Mouse (Mus musculus) forebrain, embryonic 11.5 days (tissue): Measurements from ENCODE around the gene Nup153. TPM values are rescaled to one million over a fixed set of nuclear protein-coding genes. Genes with fewer than 3 reads are reported as not detected.
A peak's percentile ranks its signal among the peaks of the same experiment; 100 is the strongest.

Experiments
- ATAC-seq: fragments of 200-750 bp; cut with Nextera tagmentation; replicated peaks from 2 replicates; pipeline ENCODE4 v1.8.0; 2017; ENCODE audit warnings: moderate TSS enrichment; ENCODE audit not compliant: low FRiP score
- DNase-seq: peaks from one replicate; pipeline ENCODE4 v3.0.0-alpha.2; 2017; ENCODE audit warnings: low spot score
- H3K27ac ChIP-seq: fragments of 300-500 bp; sonication (generic); 2 replicates; pipeline ENCODE4 v1.5.1; 2014; ENCODE audit warnings: low read depth, low read length
- H3K27me3 ChIP-seq: fragments of 300-500 bp; sonication (generic); 2 replicates; pipeline ENCODE4 v1.6.1; 2014; ENCODE audit warnings: mild to moderate bottlenecking, low read length, mixed read lengths; ENCODE audit not compliant: control insufficient read depth, insufficient read depth
- H3K36me3 ChIP-seq: fragments of 300-500 bp; sonication (generic); 2 replicates; pipeline ENCODE4 v1.6.1; 2014; ENCODE audit warnings: mild to moderate bottlenecking, low read length, moderate library complexity, mixed read lengths; ENCODE audit not compliant: control insufficient read depth, insufficient read depth
- H3K4me1 ChIP-seq: fragments of 300-500 bp; sonication (generic); replicated peaks from 2 replicates; pipeline ENCODE4 v1.6.1; 2014; ENCODE audit warnings: low read length, mixed read lengths; ENCODE audit not compliant: control insufficient read depth, insufficient read depth
- H3K4me2 ChIP-seq: fragments of 300-500 bp; sonication (generic); 2 replicates; pipeline ENCODE4 v1.6.1; 2014; ENCODE audit warnings: low read depth, mild to moderate bottlenecking, low read length, moderate library complexity, mixed read lengths; ENCODE audit not compliant: severe bottlenecking
- H3K4me3 ChIP-seq: fragments of 300-500 bp; sonication (generic); 2 replicates; pipeline ENCODE4 v1.5.1; 2014; ENCODE audit warnings: low read depth, low read length
- H3K9ac ChIP-seq: fragments of 300-500 bp; sonication (generic); 2 replicates; pipeline ENCODE4 v1.6.1; 2014; ENCODE audit warnings: low read length
- H3K9me3 ChIP-seq: fragments of 300-500 bp; sonication (generic); 2 replicates; pipeline ENCODE4 v1.6.1; 2016; ENCODE audit warnings: low read length, mixed read lengths; ENCODE audit not compliant: control insufficient read depth
- WGBS: fragments of 180-500 bp; shearing (Covaris S2); extraction: QIAGEN DNeasy Blood & Tissue Kit; methylation state at CpG from one replicate; pipeline ENCODE4 v1.1.7; 2014; 5-methylcytosine and 5-hydroxymethylcytosine counted together
- polyA plus RNA-seq: library from polyadenylated mRNA; unstranded; fragments of >200 nt; fragmentation: Nextera tagmentation; extraction: Ambion mirVana; gene quantifications from 2 replicates; pipeline ENCODE4 v1.2.1, GENCODE M21; 2014

Nup153 gene
- 49.3 and 49.7 TPM in 2 replicates for polyA plus RNA-seq

DNA sequence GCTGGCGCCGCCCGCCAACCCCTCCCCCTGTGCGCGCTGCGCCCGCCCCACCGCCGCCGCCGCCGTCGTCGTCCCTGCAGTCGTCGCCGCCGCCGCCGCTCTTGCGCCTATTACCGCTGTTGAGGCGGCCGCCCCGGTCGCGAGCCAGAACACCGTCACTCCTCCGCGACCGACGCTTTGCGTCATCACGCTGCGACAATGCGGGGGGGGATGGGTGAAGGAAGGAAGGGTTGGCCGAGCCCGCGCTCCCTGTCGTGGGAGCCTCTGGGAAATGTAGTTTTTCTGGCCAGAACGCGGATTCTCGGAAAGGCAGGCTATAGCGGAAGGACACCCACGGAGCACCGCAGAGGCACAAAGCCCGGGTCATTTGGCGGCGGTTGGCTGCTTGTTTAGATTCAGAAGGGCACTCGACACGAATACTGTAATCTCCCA lies at the start of gene Nup153:
Nup153 (minus strand) TSS at position 104 of the 432 bp plus-strand sequence.
- ATAC-seq, result peak; percentile 90
- under 1% methylated on average over 50 of the region's 51 CpGs for WGBS
- peak within 1 kb of the TSS; percentile 79 for H3K4me2 ChIP-seq
- H3K4me1 ChIP-seq, result 0 out of 2 replicates have a peak, but pooled peaks cover 6% of the 10 kb centered on the region
- no peaks in the 10 kb centered on the region for H3K9me3 ChIP-seq
- H3K4me3 ChIP-seq, result peak within 1 kb of the TSS; percentile 98
- no peaks in the 10 kb centered on the region for H3K36me3 ChIP-seq
- peak within 1 kb of the TSS; percentile 97 for H3K9ac ChIP-seq
- no peaks in the 10 kb centered on the region for H3K27me3 ChIP-seq
- DNase-seq, result peak; percentile 100
- H3K27ac ChIP-seq, result peak within 1 kb of the TSS; percentile 91

DNA sequence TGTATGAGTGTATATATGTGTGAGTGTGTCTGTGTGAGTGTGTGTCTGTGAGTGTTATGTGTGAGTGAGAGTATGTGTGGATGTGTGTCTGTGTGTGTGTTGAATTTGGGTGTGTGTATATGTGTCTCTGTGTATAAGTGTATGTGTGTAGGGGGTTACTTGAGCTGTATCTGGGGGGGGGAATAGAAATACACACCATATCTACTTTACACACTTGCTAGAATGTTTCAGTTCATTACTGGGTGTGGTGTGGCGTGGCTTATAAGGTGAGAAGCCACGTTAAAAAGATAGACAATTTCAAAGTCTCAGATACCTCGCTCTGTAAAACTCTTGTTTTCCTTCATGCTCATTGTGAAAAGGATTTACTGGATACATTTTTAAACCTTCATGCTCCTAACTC lies 49.7 kb upstream of the Nup153 start:
- WGBS, result 93% methylated on average over 3 of the region's 3 CpGs
- Histone ChIP-seq H3K4me3 (no peak overlapping the region), H3K9me3 (no peaks in the 10 kb centered on the region), H3K9ac (no peak overlapping the region), H3K4me2 (no peak overlapping the region), H3K36me3 (peaks cover 4% of the 10 kb centered on the region), H3K27me3 (no peaks in the 10 kb centered on the region), H3K27ac (no peak overlapping the region), H3K4me1 (no peaks in the 10 kb centered on the region)
- DNase-seq (no peak), ATAC-seq (no peak)

DNA sequence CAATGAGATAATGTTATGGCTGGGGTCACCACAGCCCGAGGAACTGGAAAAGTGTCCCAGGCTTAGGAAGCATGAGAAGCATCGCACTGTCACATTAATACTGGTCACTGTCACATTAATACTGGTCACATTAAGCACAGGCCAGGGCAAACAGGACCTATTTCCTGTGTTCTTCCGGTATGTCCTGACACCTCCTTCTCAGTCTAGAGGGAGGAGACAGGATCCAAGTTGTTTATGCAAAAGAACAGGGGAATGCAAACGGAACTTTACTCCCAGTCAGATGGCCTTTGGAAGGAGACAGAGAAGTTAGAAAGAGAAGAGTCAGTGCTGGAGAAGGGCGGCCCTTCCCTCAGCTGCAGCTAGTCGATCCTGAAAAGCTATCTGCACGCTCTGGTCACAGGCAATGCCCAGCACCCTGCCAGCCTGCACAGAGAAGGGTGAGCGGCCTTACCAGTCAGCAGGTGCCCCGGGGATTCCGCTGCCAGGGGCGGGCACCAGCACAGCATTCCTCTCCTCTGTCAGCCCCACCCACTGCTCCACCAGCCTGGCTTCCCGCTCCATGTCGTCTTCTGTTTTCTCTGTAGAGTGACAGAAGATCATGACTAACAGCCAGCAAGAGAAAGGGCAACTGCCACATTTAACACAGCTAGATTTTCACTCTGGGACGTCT lies 49.0 kb upstream of the Nup153 start:
- H3K4me1 ChIP-seq, result no peaks in the 10 kb centered on the region
- H3K9ac ChIP-seq, result no peak overlapping the region
- no peak for ATAC-seq
- H3K4me2 ChIP-seq, result no peak overlapping the region
- H3K4me3 ChIP-seq, result no peak overlapping the region
- H3K36me3 ChIP-seq, result peaks cover 7% of the 10 kb centered on the region
- H3K27me3 ChIP-seq, result no peaks in the 10 kb centered on the region
- DNase-seq, result no peak
- no peaks in the 10 kb centered on the region for H3K9me3 ChIP-seq
- WGBS, result 81% methylated on average over 14 of the region's 14 CpGs
- no peak overlapping the region for H3K27ac ChIP-seq

DNA sequence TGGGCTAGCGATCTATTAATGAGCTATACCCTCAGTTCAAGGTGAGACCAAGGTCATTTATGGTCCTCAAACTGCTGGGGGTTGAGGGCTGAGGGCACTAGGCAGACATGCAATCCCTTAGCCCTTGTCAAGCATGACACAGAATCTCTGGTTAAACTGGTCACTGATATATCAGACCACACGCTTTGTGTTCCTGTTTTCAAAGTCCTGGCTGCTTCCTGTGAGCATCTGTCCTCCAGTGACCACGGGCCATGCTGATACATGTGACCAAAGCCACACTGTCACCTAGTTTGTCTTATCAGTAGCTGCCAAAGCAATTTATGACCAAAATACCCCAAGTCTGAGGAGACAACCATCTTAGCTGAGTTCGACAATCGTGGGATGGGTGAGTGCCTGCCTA lies 47.3 kb upstream of the Nup153 start:
- no peaks in the 10 kb centered on the region for H3K4me1 ChIP-seq
- no peak overlapping the region for H3K4me3 ChIP-seq
- no peak overlapping the region for H3K27ac ChIP-seq
- no peak overlapping the region for H3K9ac ChIP-seq
- ATAC-seq (no peak), DNase-seq (no peak)
- no peaks in the 10 kb centered on the region for H3K27me3 ChIP-seq
- H3K9me3 ChIP-seq, result no peaks in the 10 kb centered on the region
- no peak overlapping the region for H3K4me2 ChIP-seq
- WGBS, result 93% methylated on average over 5 of the region's 5 CpGs
- H3K36me3 ChIP-seq, result peaks cover 7% of the 10 kb centered on the region

DNA sequence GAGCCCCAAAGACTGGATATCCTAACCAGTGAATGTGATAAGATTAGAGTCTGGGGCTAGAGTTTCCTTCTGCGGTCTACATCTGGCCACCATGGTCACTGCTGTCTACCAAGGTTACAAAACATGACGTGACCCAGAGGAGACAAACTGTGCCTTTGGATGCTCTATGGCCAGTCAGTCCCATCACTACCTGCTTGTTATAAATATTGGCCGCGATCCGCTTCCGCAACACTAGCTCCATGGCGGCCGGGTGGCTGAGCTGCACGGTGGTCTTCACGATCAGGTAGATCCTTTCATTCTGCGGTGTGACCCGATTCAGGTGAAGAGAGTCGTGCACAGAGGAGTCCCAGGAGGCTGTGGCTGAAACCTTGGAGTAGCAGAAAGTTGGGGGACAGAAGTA lies 44.8 kb upstream of the Nup153 start:
- no peaks in the 10 kb centered on the region for H3K4me1 ChIP-seq
- no peak overlapping the region for H3K4me2 ChIP-seq
- 95% methylated on average over 13 of the region's 13 CpGs for WGBS
- DNase-seq, result no peak
- peaks cover 11% of the 10 kb centered on the region for H3K36me3 ChIP-seq
- H3K4me3 ChIP-seq, result no peak overlapping the region
- no peak overlapping the region for H3K27ac ChIP-seq
- no peaks in the 10 kb centered on the region for H3K27me3 ChIP-seq
- no peak for ATAC-seq
- no peaks in the 10 kb centered on the region for H3K9me3 ChIP-seq
- no peak overlapping the region for H3K9ac ChIP-seq

DNA sequence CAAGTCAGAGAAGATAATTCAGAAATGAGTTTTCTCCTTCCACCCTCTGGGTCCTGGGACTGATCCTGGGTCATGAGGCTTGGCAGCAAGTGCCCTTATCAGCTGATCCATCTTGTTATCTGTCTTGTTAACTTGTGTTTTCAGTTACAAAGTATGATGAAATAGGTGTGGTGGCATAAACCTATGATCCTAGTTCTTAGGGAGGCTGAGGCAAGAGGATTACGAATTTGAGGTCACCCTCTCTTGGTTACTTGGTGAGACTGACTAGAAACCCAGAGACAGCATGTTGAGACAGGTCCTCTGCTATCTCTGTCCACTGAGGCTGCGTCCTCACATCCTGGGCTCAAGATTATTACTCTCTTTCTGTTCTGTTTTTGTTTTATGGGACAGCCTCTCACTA lies 37.6 kb upstream of the Nup153 start:
- Histone ChIP-seq H3K4me3 (no peak overlapping the region), H3K4me1 (no peaks in the 10 kb centered on the region), H3K9ac (no peak overlapping the region), H3K27me3 (no peaks in the 10 kb centered on the region), H3K27ac (no peak overlapping the region), H3K9me3 (no peaks in the 10 kb centered on the region), H3K4me2 (no peak overlapping the region), H3K36me3 (peaks cover 4% of the 10 kb centered on the region; the same call in 1 of the 2 replicates)
- ATAC-seq (no peak), DNase-seq (no peak)
- 93% methylated on average over 2 of the region's 2 CpGs for WGBS

DNA sequence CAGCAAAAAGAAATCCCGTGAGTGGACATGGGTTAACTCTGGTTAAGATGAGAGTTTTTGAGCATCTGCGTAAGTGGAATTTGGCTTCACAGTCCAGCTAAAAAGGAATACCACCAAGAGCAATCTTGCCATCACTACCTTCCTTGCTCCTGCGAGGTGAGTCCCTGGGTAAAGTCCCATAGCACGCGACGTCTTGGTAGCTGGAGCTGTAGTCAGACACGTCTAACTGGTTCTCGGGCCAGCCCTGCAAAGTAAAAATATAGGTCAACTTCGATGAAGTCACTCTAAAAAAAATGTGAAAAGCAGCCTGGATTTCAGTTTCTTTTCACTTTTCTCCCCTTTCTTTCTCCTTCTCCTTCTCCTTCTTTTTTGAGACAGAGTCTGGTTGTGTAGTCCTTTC lies 35.5 kb upstream of the Nup153 start:
- ATAC-seq, result no peak
- Histone ChIP-seq H3K4me2 (no peak overlapping the region), H3K4me3 (no peak overlapping the region), H3K27ac (no peak overlapping the region), H3K4me1 (no peaks in the 10 kb centered on the region), H3K9me3 (no peaks in the 10 kb centered on the region), H3K36me3 (no peaks in the 10 kb centered on the region; the same call in 1 of the 2 replicates), H3K9ac (no peak overlapping the region), H3K27me3 (no peaks in the 10 kb centered on the region)
- WGBS, result 97% methylated on average over 9 of the region's 9 CpGs
- no peak for DNase-seq

DNA sequence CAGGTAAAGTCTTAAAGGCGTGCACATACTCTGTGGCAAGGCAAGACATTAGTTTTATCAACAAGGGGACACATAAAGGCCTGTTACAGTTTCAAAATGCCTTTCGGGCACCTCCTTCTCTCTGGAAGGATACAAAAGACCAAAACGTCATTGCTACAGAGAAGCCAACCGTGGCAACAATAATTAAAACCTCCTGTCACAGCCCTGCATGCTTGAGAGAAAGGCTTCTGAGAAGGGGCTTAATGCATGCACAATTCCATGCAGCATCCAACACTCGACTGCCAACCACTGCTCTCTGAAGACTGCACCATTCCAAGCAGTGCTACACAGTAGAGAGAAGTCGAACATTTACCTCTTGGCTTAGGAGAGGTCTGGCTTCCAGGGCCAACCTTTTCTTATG lies 33.2 kb upstream of the Nup153 start:
- Histone ChIP-seq H3K36me3 (no peaks in the 10 kb centered on the region; the same call in 1 of the 2 replicates), H3K9ac (no peak overlapping the region), H3K4me1 (no peaks in the 10 kb centered on the region), H3K4me2 (no peak overlapping the region), H3K27ac (no peak overlapping the region), H3K4me3 (no peak overlapping the region), H3K27me3 (no peaks in the 10 kb centered on the region), H3K9me3 (no peaks in the 10 kb centered on the region)
- WGBS, result 75% methylated on average over 6 of the region's 6 CpGs
- DNase-seq (no peak), ATAC-seq (no peak)

GRCm38 (mm10) chr13:46759281-46759809 lies 31.6 kb upstream of the Nup153 start:
- no peaks in the 10 kb centered on the region for H3K4me1 ChIP-seq
- no peaks in the 10 kb centered on the region for H3K9me3 ChIP-seq
- no peak for ATAC-seq
- H3K27me3 ChIP-seq, result no peaks in the 10 kb centered on the region
- no peak overlapping the region for H3K9ac ChIP-seq
- H3K36me3 ChIP-seq, result no peaks in the 10 kb centered on the region; the same call in 1 of the 2 replicates
- H3K4me2 ChIP-seq, result no peak overlapping the region
- no peak for DNase-seq
- WGBS, result 64% methylated on average over 8 of the region's 8 CpGs
- H3K4me3 ChIP-seq, result no peak overlapping the region
- H3K27ac ChIP-seq, result no peak overlapping the region
